Mouse (Mus musculus): Measurements from ENCODE around the gene Hipk2. TPM values are rescaled to one million over a fixed set of nuclear protein-coding genes. Genes with fewer than 3 reads are reported as not detected.

Hipk2 gene
- polyA plus RNA-seq, 1 experiment from 2014 or later, result 38.4 TPM

DNA sequence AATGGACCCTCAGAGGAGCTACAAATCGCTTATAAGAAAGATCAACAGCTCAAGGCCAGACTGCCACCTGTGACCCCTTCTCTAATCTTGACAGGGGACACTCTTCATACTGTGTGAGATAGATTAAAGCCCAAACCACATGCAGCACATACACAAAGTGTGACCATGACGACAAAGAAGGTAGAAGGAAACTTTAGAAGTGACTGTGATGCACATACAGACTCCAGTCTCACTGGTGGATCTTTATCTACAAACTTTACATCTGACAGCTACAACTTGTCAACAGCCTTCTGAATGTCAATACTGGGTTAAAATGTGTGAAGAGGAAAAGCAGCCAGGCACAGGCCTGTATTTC is 65.9 kb downstream of the Hipk2 start:
- H3K4me3 ChIP-seq (ENCODE audit: low read depth, low read length), result no peak overlapping the region
- no peak overlapping the region for H3K4me2 ChIP-seq (replicated peaks; ENCODE audit: low read depth, low read length)
- H3K36me3 ChIP-seq (ENCODE audit: control insufficient read depth, insufficient read depth, low read length), result no peaks in the 10 kb centered on the region
- H3K27me3 ChIP-seq (ENCODE audit: control insufficient read depth, insufficient read depth, low read length), result no peaks in the 10 kb centered on the region
- H3K27ac ChIP-seq (ENCODE audit: low read depth, low read length), result no peak overlapping the region
- DNase-seq (ENCODE audit: low spot score) (no peak), ATAC-seq (ENCODE audit: low FRiP score) (no peak)
- no peaks in the 10 kb centered on the region for H3K9me3 ChIP-seq (ENCODE audit: control insufficient read depth, low read length)
- no peak overlapping the region for H3K9ac ChIP-seq (ENCODE audit: low read depth, low read length)
- WGBS, result 72% methylated on average over 2 of the region's 2 CpGs
- no peaks in the 10 kb centered on the region for H3K4me1 ChIP-seq (replicated peaks; ENCODE audit: control insufficient read depth, insufficient read depth, low read length)

DNA sequence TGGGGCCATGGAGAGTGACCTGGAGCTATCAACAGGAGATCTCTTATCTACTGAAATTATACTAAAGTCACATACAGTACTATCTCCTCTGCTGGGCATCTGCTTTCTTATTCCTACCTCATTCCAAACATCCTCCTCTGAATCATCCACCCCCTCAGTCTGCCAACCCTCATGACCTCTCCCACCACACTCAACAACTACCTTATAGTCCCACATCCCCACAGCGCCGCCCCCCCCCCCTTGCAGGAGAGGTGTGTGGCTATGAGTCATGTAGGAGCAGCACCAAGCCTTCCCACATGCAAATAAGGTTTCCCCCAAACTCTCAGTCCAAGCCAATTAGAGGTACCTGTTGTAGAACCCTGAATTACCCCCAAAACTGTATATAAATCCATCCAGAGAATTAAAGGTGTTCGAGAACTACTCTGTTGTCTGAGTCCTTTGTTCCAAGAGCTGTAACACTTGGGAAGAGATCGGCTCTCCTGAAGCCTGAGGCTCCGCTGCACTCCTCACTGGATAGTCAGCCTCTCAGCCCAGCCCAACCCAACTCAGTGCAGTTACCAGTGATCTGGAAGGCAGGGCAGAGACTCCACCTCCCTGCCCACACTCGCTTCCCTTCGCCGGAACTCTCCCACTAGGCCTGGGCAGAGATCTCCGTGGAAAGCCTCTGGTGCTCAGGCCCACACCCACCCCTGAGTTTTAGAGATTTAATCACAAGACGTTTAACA is 66.4 kb downstream of the Hipk2 start:
- Histone ChIP-seq H3K27me3 (ENCODE audit: control insufficient read depth, insufficient read depth, low read length) (no peaks in the 10 kb centered on the region), H3K27ac (ENCODE audit: low read depth, low read length) (no peak overlapping the region), H3K4me3 (ENCODE audit: low read depth, low read length) (no peak overlapping the region), H3K4me1 (replicated peaks; ENCODE audit: control insufficient read depth, insufficient read depth, low read length) (no peaks in the 10 kb centered on the region), H3K36me3 (ENCODE audit: control insufficient read depth, insufficient read depth, low read length) (no peaks in the 10 kb centered on the region), H3K4me2 (replicated peaks; ENCODE audit: low read depth, low read length) (no peak overlapping the region), H3K9ac (ENCODE audit: low read depth, low read length) (no peak overlapping the region), H3K9me3 (ENCODE audit: control insufficient read depth, low read length) (no peaks in the 10 kb centered on the region)
- no peak for ATAC-seq (ENCODE audit: low FRiP score)
- whole genome bisulfite sequencing, result 82% methylated on average over 10 of the region's 10 CpGs
- no peak for DNase-seq (ENCODE audit: low spot score)

GRCm38 (mm10) chr6:38808317-38808716 is 67.6 kb downstream of the Hipk2 start:
- no peak overlapping the region for H3K9ac ChIP-seq (ENCODE audit: low read depth, low read length)
- no peak overlapping the region for H3K4me3 ChIP-seq (ENCODE audit: low read depth, low read length)
- H3K36me3 ChIP-seq (ENCODE audit: control insufficient read depth, insufficient read depth, low read length), result no peaks in the 10 kb centered on the region
- 95% methylated on average over 4 of the region's 4 CpGs for WGBS
- H3K9me3 ChIP-seq (ENCODE audit: control insufficient read depth, low read length), result no peaks in the 10 kb centered on the region
- H3K27me3 ChIP-seq (ENCODE audit: control insufficient read depth, insufficient read depth, low read length), result no peaks in the 10 kb centered on the region
- ATAC-seq (ENCODE audit: low FRiP score) (no peak), DNase-seq (ENCODE audit: low spot score) (no peak)
- no peak overlapping the region for H3K4me2 ChIP-seq (replicated peaks; ENCODE audit: low read depth, low read length)
- H3K27ac ChIP-seq (ENCODE audit: low read depth, low read length), result no peak overlapping the region
- no peaks in the 10 kb centered on the region for H3K4me1 ChIP-seq (replicated peaks; ENCODE audit: control insufficient read depth, insufficient read depth, low read length)

DNA sequence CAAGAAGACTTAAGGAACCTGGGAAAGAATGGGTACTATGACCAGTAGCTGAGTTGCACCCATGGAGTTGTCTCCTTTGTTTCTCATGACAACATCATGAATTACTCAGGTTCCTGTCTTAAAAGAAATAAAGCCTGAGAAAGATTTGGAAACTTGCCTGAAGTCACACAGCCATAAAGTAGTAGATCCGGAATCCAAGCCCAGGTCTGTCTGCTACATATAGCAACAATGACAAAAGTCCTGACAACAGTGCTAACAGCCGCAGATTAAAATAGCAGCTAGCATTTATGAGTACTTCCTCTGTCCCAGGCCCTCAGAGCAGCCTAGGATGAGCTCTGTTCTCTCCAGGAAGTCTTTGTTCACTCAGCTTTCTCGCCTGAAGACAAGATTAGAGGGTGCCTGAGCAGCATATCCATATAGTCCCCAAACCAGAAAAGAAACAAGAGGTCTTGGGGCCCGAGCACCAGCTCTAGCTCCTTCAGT is 69.0 kb downstream of the Hipk2 start:
- Histone ChIP-seq H3K4me3 (ENCODE audit: low read depth, low read length) (no peak overlapping the region), H3K4me1 (replicated peaks; ENCODE audit: control insufficient read depth, insufficient read depth, low read length) (no peaks in the 10 kb centered on the region), H3K27ac (ENCODE audit: low read depth, low read length) (no peak overlapping the region), H3K4me2 (replicated peaks; ENCODE audit: low read depth, low read length) (no peak overlapping the region), H3K9ac (ENCODE audit: low read depth, low read length) (no peak overlapping the region), H3K36me3 (ENCODE audit: control insufficient read depth, insufficient read depth, low read length) (no peaks in the 10 kb centered on the region), H3K9me3 (ENCODE audit: control insufficient read depth, low read length) (no peaks in the 10 kb centered on the region), H3K27me3 (ENCODE audit: control insufficient read depth, insufficient read depth, low read length) (no peaks in the 10 kb centered on the region)
- ATAC-seq (ENCODE audit: low FRiP score) (no peak), DNase-seq (ENCODE audit: low spot score) (no peak)
- WGBS, result 89% methylated on average over 4 of the region's 4 CpGs

GRCm38 (mm10) chr6:38805612-38806011 is 70.4 kb downstream of the Hipk2 start:
- H3K9ac ChIP-seq (ENCODE audit: low read depth, low read length), result no peak overlapping the region
- ATAC-seq (ENCODE audit: low FRiP score) (no peak), DNase-seq (ENCODE audit: low spot score) (no peak)
- H3K4me3 ChIP-seq (ENCODE audit: low read depth, low read length), result no peak overlapping the region
- H3K27ac ChIP-seq (ENCODE audit: low read depth, low read length), result no peak overlapping the region
- WGBS, result 82% methylated on average over 2 of the region's 2 CpGs
- H3K36me3 ChIP-seq (ENCODE audit: control insufficient read depth, insufficient read depth, low read length), result no peaks in the 10 kb centered on the region
- no peaks in the 10 kb centered on the region for H3K4me1 ChIP-seq (replicated peaks; ENCODE audit: control insufficient read depth, insufficient read depth, low read length)
- H3K27me3 ChIP-seq (ENCODE audit: control insufficient read depth, insufficient read depth, low read length), result no peaks in the 10 kb centered on the region
- H3K9me3 ChIP-seq (ENCODE audit: control insufficient read depth, low read length), result no peaks in the 10 kb centered on the region
- H3K4me2 ChIP-seq (replicated peaks; ENCODE audit: low read depth, low read length), result no peak overlapping the region

GRCm38 (mm10) chr6:38801252-38801651 is 74.7 kb downstream of the Hipk2 start:
- DNase-seq (ENCODE audit: low spot score) (no peak), ATAC-seq (ENCODE audit: low FRiP score) (no peak)
- H3K27me3 ChIP-seq (ENCODE audit: control insufficient read depth, insufficient read depth, low read length), result no peaks in the 10 kb centered on the region
- H3K4me3 ChIP-seq (ENCODE audit: low read depth, low read length), result no peak overlapping the region
- no peaks in the 10 kb centered on the region for H3K36me3 ChIP-seq (ENCODE audit: control insufficient read depth, insufficient read depth, low read length)
- WGBS, result 83% methylated on average over 1 of the region's 1 CpGs
- H3K9ac ChIP-seq (ENCODE audit: low read depth, low read length), result no peak overlapping the region
- no peak overlapping the region for H3K27ac ChIP-seq (ENCODE audit: low read depth, low read length)
- no peaks in the 10 kb centered on the region for H3K9me3 ChIP-seq (ENCODE audit: control insufficient read depth, low read length)
- no peak overlapping the region for H3K4me2 ChIP-seq (replicated peaks; ENCODE audit: low read depth, low read length)
- H3K4me1 ChIP-seq (replicated peaks; ENCODE audit: control insufficient read depth, insufficient read depth, low read length), result no peaks in the 10 kb centered on the region

DNA sequence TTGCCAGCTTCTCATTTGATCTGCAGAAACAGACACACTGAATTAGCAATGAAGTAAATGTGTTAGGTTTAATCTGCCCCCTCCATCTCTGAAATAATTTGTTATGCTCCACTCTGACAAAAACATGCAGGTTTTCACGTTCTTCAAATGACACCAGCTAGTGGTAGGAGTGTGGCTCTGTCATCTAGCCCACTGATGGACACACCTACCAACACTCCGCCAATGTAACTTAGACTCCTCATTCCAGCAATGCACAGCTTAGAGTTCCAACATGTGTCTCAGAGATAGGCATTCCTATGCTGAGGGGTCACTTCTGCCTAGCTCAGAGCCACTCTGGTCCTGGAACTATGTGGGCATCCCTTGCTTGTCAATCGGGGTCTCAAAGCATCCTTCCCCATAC is 78.4 kb downstream of the Hipk2 start:
- ATAC-seq (ENCODE audit: low FRiP score) (no peak), DNase-seq (ENCODE audit: low spot score) (no peak)
- H3K4me2 ChIP-seq (replicated peaks; ENCODE audit: low read depth, low read length), result no peak overlapping the region
- H3K4me1 ChIP-seq (replicated peaks; ENCODE audit: control insufficient read depth, insufficient read depth, low read length), result no peaks in the 10 kb centered on the region
- H3K9ac ChIP-seq (ENCODE audit: low read depth, low read length), result no peak overlapping the region
- H3K27me3 ChIP-seq (ENCODE audit: control insufficient read depth, insufficient read depth, low read length), result no peaks in the 10 kb centered on the region
- no peaks in the 10 kb centered on the region for H3K36me3 ChIP-seq (ENCODE audit: control insufficient read depth, insufficient read depth, low read length)
- H3K9me3 ChIP-seq (ENCODE audit: control insufficient read depth, low read length), result no peaks in the 10 kb centered on the region
- WGBS, result 81% methylated on average over 3 of the region's 3 CpGs
- H3K27ac ChIP-seq (ENCODE audit: low read depth, low read length), result no peak overlapping the region
- no peak overlapping the region for H3K4me3 ChIP-seq (ENCODE audit: low read depth, low read length)

DNA sequence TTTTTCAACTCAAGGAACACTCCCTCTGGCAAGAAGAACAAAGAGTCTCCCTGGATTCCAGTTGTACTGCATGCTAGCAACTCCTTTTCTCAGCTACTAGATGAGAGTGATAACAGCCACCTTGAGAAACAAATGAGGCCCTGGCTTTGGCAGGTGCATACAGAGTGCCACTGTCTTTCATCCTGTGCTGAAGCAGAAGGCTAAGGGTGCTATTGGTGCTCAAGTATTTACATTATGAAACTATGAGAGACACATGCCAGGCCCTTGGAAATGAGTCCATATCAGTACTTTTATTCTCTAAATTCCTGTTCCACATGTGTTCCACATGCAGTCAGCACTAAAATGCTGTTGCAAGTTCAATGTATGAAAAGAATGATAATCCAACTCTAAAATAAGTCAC is 79.0 kb downstream of the Hipk2 start:
- H3K27ac ChIP-seq (ENCODE audit: low read depth, low read length), result no peak overlapping the region
- no peak overlapping the region for H3K4me3 ChIP-seq (ENCODE audit: low read depth, low read length)
- H3K4me2 ChIP-seq (replicated peaks; ENCODE audit: low read depth, low read length), result no peak overlapping the region
- no peaks in the 10 kb centered on the region for H3K4me1 ChIP-seq (replicated peaks; ENCODE audit: control insufficient read depth, insufficient read depth, low read length)
- ATAC-seq (ENCODE audit: low FRiP score) (no peak), DNase-seq (ENCODE audit: low spot score) (no peak)
- H3K36me3 ChIP-seq (ENCODE audit: control insufficient read depth, insufficient read depth, low read length), result no peaks in the 10 kb centered on the region
- no peaks in the 10 kb centered on the region for H3K27me3 ChIP-seq (ENCODE audit: control insufficient read depth, insufficient read depth, low read length)
- H3K9ac ChIP-seq (ENCODE audit: low read depth, low read length), result no peak overlapping the region
- no peaks in the 10 kb centered on the region for H3K9me3 ChIP-seq (ENCODE audit: control insufficient read depth, low read length)

DNA sequence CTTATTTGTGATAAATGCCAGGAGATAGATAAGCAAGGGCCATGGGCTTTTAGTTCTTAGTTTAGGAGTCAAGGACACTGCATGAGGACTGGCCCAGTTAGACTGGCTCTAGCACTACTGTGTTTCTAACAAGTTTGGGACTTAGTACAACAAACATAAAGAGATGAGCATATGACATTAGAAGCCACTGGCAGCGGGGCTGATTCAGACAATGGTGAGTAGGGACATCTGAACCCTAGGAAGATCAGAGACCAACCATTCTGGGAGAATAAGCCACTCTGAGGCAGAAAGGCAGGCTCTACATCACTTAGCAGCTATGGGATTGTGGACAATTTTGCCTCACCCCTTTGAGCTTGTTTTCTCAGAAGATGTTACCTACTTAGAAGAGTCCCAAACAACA is 79.6 kb downstream of the Hipk2 start:
- H3K4me2 ChIP-seq (replicated peaks; ENCODE audit: low read depth, low read length), result no peak overlapping the region
- no peak overlapping the region for H3K27ac ChIP-seq (ENCODE audit: low read depth, low read length)
- no peak for DNase-seq (ENCODE audit: low spot score)
- no peaks in the 10 kb centered on the region for H3K9me3 ChIP-seq (ENCODE audit: control insufficient read depth, low read length)
- H3K36me3 ChIP-seq (ENCODE audit: control insufficient read depth, insufficient read depth, low read length), result no peaks in the 10 kb centered on the region
- no peak for ATAC-seq (ENCODE audit: low FRiP score)
- no peak overlapping the region for H3K9ac ChIP-seq (ENCODE audit: low read depth, low read length)
- no peaks in the 10 kb centered on the region for H3K4me1 ChIP-seq (replicated peaks; ENCODE audit: control insufficient read depth, insufficient read depth, low read length)
- WGBS, result 94% methylated on average over 1 of the region's 1 CpGs
- H3K27me3 ChIP-seq (ENCODE audit: control insufficient read depth, insufficient read depth, low read length), result no peaks in the 10 kb centered on the region
- no peak overlapping the region for H3K4me3 ChIP-seq (ENCODE audit: low read depth, low read length)
